Mouse (Mus musculus) lung, postnatal 14 days (tissue): Measurements from ENCODE around the gene Gopc.

ENCODE experiments used
- DNase-seq: peaks from one replicate; pipeline ENCODE4 v3.0.0; 2021

Gopc gene

GRCm38 (mm10) chr10:52381845-52382591 is at the start of gene Gopc:
Gopc (minus strand) TSS chr10:52382124.
- peak; percentile 99 for DNase-seq

GRCm38 (mm10) chr10:52430953-52431352 is 49.0 kb upstream of the Gopc start:
- DNase-seq: no peak

- no peak for DNase-seq
Measured at GRCm38 (mm10) chr10:52427634-52428415, 45.9 kb upstream of the Gopc start.

- DNase-seq: no peak
Measured at GRCm38 (mm10) chr10:52426314-52426980, 44.5 kb upstream of the Gopc start.

GRCm38 (mm10) chr10:52423097-52423496 is 41.2 kb upstream of the Gopc start:
- DNase-seq: peak; percentile 8

GRCm38 (mm10) chr10:52421716-52422115 is 39.8 kb upstream of the Gopc start:
- no peak for DNase-seq

- no peak for DNase-seq
Measured at GRCm38 (mm10) chr10:52420526-52420925, 38.6 kb upstream of the Gopc start.

- no peak for DNase-seq
Measured at GRCm38 (mm10) chr10:52419402-52419801, 37.5 kb upstream of the Gopc start.

GRCm38 (mm10) chr10:52418931-52419330 is 37.0 kb upstream of the Gopc start:
- no peak for DNase-seq

GRCm38 (mm10) chr10:52417998-52418860 is 36.3 kb upstream of the Gopc start:
- DNase-seq: no peak

GRCm38 (mm10) chr10:52417299-52417997 is 35.5 kb upstream of the Gopc start, which contains the start of gene Nus1:
Nus1 (plus strand) TSS chr10:52417547.
- peak; percentile 97 for DNase-seq

GRCm38 (mm10) chr10:52416458-52416857 is 34.5 kb upstream of the Gopc start:
- DNase-seq: no peak

GRCm38 (mm10) chr10:52415020-52415419 is 33.1 kb upstream of the Gopc start:
- DNase-seq: no peak

- DNase-seq: no peak
Measured at GRCm38 (mm10) chr10:52407526-52407925, 25.6 kb upstream of the Gopc start.

- DNase-seq: no peak
Measured at GRCm38 (mm10) chr10:52405160-52405559, 23.2 kb upstream of the Gopc start.

- no peak for DNase-seq
Measured at GRCm38 (mm10) chr10:52399722-52400121, 17.8 kb upstream of the Gopc start.

GRCm38 (mm10) chr10:52398715-52399114 is 16.8 kb upstream of the Gopc start:
- no peak for DNase-seq

- no peak for DNase-seq
Measured at GRCm38 (mm10) chr10:52396647-52397046, 14.7 kb upstream of the Gopc start.

GRCm38 (mm10) chr10:52391208-52391607 is 9.3 kb upstream of the Gopc start:
- DNase-seq: no peak

- no peak for DNase-seq
Measured at GRCm38 (mm10) chr10:52389438-52389837, 7.5 kb upstream of the Gopc start.

- no peak for DNase-seq
Measured at GRCm38 (mm10) chr10:52388922-52389430, 7.1 kb upstream of the Gopc start, which contains the start of gene Nepn. Nepn (plus strand) TSS chr10:52388972.

GRCm38 (mm10) chr10:52387192-52387591 is 5.3 kb upstream of the Gopc start:
- DNase-seq: no peak
